Mouse (Mus musculus): ENCODE measurements around the gene Usp35.

GRCm38 (mm10) chr7:97327376-97327775, 4.4 kb downstream of the Usp35 start:
- TF ChIP-seq CTCF (IDR thresholded peaks at IDR 0.05; ENCODE audit: low read depth, low read length) (no peak), POLR2A (IDR thresholded peaks at IDR 0.05; ENCODE audit: insufficient read depth, low read length) (no peak), EP300 (IDR thresholded peaks at IDR 0.05; ENCODE audit: insufficient read depth, low read depth, low read length) (no peak)
